Mouse (Mus musculus) heart, embryonic 15.5 days (tissue): ENCODE results near the gene Cyp17a1. TPM values are rescaled to one million over a fixed set of nuclear protein-coding genes. Genes with fewer than 3 reads are reported as not detected.

Source experiments
- ATAC-seq: fragments of 200-750 bp; cut with Nextera tagmentation; replicated peaks from 2 replicates; pipeline ENCODE4 v1.8.0; 2017; ENCODE audit warnings: low read depth, moderate TSS enrichment; ENCODE audit not compliant: insufficient number of reproducible peaks, insufficient read depth, low FRiP score
- H3K27ac ChIP-seq: fragments of 300-500 bp; sonication (generic); 2 replicates; pipeline ENCODE4 v1.5.1; 2015; ENCODE audit warnings: mild to moderate bottlenecking, inconsistent platforms
- H3K27me3 ChIP-seq: fragments of 300-500 bp; sonication (generic); 2 replicates; pipeline ENCODE4 v1.6.1; 2015; ENCODE audit warnings: inconsistent platforms
- H3K36me3 ChIP-seq: fragments of 300-500 bp; sonication (generic); 2 replicates; pipeline ENCODE4 v1.6.1; 2015; ENCODE audit warnings: mild to moderate bottlenecking, inconsistent platforms
- H3K4me1 ChIP-seq: fragments of 300-500 bp; sonication (generic); replicated peaks from 2 replicates; pipeline ENCODE4 v1.6.1; 2015; ENCODE audit warnings: inconsistent platforms
- H3K4me2 ChIP-seq: fragments of 300-500 bp; sonication (generic); 2 replicates; pipeline ENCODE4 v1.6.1; 2015; ENCODE audit warnings: inconsistent platforms, mild to moderate bottlenecking, moderate library complexity
- H3K4me3 ChIP-seq: fragments of 300-500 bp; sonication (generic); 2 replicates; pipeline ENCODE4 v1.5.1; 2015; ENCODE audit warnings: mild to moderate bottlenecking, inconsistent platforms
- H3K9ac ChIP-seq: fragments of 300-500 bp; sonication (generic); 2 replicates; pipeline ENCODE4 v1.6.1; 2015; ENCODE audit warnings: mild to moderate bottlenecking, inconsistent platforms
- H3K9me3 ChIP-seq: fragments of 300-500 bp; sonication (generic); replicated peaks from 2 replicates; pipeline ENCODE4 v1.6.1; 2016; ENCODE audit warnings: inconsistent platforms
- WGBS: fragments of 180-500 bp; shearing (Covaris S2); methylation state at CpG from one replicate; pipeline ENCODE4 v1.1.7; 2015; ENCODE audit warnings: mixed read lengths; 5-methylcytosine and 5-hydroxymethylcytosine counted together
- polyA plus RNA-seq: library from polyadenylated mRNA; unstranded; fragments of >200 nt; fragmentation: Nextera tagmentation; extraction: Ambion mirVana; gene quantifications from 2 replicates; pipeline ENCODE4 v1.2.1, GENCODE M21; 2015

Cyp17a1 gene
- polyA plus RNA-seq: 0.89 and 1.2 TPM in 2 replicates

- H3K9ac ChIP-seq: no peak within 1 kb of the TSS
- WGBS: 33% methylated on average over 5 of the region's 5 CpGs
- 0 out of 2 replicates have a peak, but pooled peaks cover 7% of the 10 kb centered on the region for H3K4me1 ChIP-seq
- peaks cover 8% of the 10 kb centered on the region; the same call in 1 of the 2 replicates for H3K27me3 ChIP-seq
- H3K36me3 ChIP-seq: no peaks in the 10 kb centered on the region
- H3K27ac ChIP-seq: no peak within 1 kb of the TSS
- no peak within 1 kb of the TSS for H3K4me2 ChIP-seq
- H3K9me3 ChIP-seq: no peaks in the 10 kb centered on the region
- no peak within 1 kb of the TSS for H3K4me3 ChIP-seq
- ATAC-seq: no peak
These were observed at the start of gene Cyp17a1 for GRCm38 (mm10) chr19:46672766-46673418. Gene Cyp17a1, minus strand, starts transcription at chr19:46673172.

- no peak overlapping the region for H3K4me3 ChIP-seq
- H3K4me1 ChIP-seq: no peaks in the 10 kb centered on the region
- no peak overlapping the region for H3K9ac ChIP-seq
- H3K9me3 ChIP-seq: no peaks in the 10 kb centered on the region; the same call in 1 of the 2 replicates
- 82% methylated on average over 4 of the region's 4 CpGs for WGBS
- no peaks in the 10 kb centered on the region for H3K27me3 ChIP-seq
- peaks cover 34% of the 10 kb centered on the region for H3K36me3 ChIP-seq
- no peak overlapping the region for H3K27ac ChIP-seq
- ATAC-seq: no peak
- no peak overlapping the region for H3K4me2 ChIP-seq
These were observed 45.2 kb upstream of the Cyp17a1 start for GRCm38 (mm10) chr19:46718150-46718549.

- WGBS: 83% methylated on average over 8 of the region's 8 CpGs
These were observed 42.0 kb upstream of the Cyp17a1 start for GRCm38 (mm10) chr19:46715016-46715415.

GRCm38 (mm10) chr19:46714234-46714633, 41.3 kb upstream of the Cyp17a1 start:
- Histone ChIP-seq H3K9me3 (no peaks in the 10 kb centered on the region; the same call in 1 of the 2 replicates), H3K36me3 (peaks cover 25% of the 10 kb centered on the region), H3K9ac (no peak overlapping the region), H3K4me1 (no peaks in the 10 kb centered on the region), H3K27ac (no peak overlapping the region), H3K4me2 (no peak overlapping the region), H3K27me3 (no peaks in the 10 kb centered on the region), H3K4me3 (no peak overlapping the region)
- 89% methylated on average over 8 of the region's 8 CpGs for WGBS
- no peak for ATAC-seq

More at GRCm38 (mm10) chr19:46715016-46715415, 42.0 kb upstream of the Cyp17a1 start:
- Histone ChIP-seq H3K36me3 (peaks cover 23% of the 10 kb centered on the region), H3K27ac (no peak overlapping the region), H3K9ac (no peak overlapping the region), H3K4me3 (no peak overlapping the region), H3K4me2 (no peak overlapping the region), H3K9me3 (no peaks in the 10 kb centered on the region; the same call in 1 of the 2 replicates), H3K4me1 (no peaks in the 10 kb centered on the region), H3K27me3 (no peaks in the 10 kb centered on the region)
- no peak for ATAC-seq

GRCm38 (mm10) chr19:46710614-46711013, 37.6 kb upstream of the Cyp17a1 start:
- no peaks in the 10 kb centered on the region for H3K27me3 ChIP-seq

GRCm38 (mm10) chr19:46707296-46708151, 34.6 kb upstream of the Cyp17a1 start, which contains the start of gene As3mt:
Gene As3mt, plus strand, starts transcription at chr19:46707458.
- H3K27me3 ChIP-seq: no peaks in the 10 kb centered on the region
- peak; percentile 66 for ATAC-seq
- WGBS: 9% methylated on average over 31 of the region's 31 CpGs
- H3K9ac ChIP-seq: peak within 1 kb of the TSS; percentile 60
- H3K9me3 ChIP-seq: no peaks in the 10 kb centered on the region
- H3K4me2 ChIP-seq: peak within 1 kb of the TSS; percentile 75
- peak within 1 kb of the TSS; percentile 61 for H3K4me3 ChIP-seq
- H3K36me3 ChIP-seq: peaks cover 9% of the 10 kb centered on the region
- peak within 1 kb of the TSS; percentile 58 for H3K27ac ChIP-seq
- H3K4me1 ChIP-seq: peaks cover 19% of the 10 kb centered on the region

More at GRCm38 (mm10) chr19:46710614-46711013, 37.6 kb upstream of the Cyp17a1 start:
- Histone ChIP-seq H3K4me3 (no peak overlapping the region), H3K4me1 (peaks cover 19% of the 10 kb centered on the region), H3K36me3 (peaks cover 12% of the 10 kb centered on the region), H3K9me3 (no peaks in the 10 kb centered on the region), H3K9ac (no peak overlapping the region), H3K4me2 (no peak overlapping the region), H3K27ac (no peak overlapping the region)
- WGBS: 82% methylated on average over 4 of the region's 4 CpGs
- ATAC-seq: no peak

GRCm38 (mm10) chr19:46706540-46707295, 33.7 kb upstream of the Cyp17a1 start:
- Histone ChIP-seq H3K9ac (peak overlapping the region; percentile 60; the same call in 1 of the 2 replicates), H3K4me1 (peaks cover 19% of the 10 kb centered on the region), H3K4me2 (peak overlapping the region; percentile 75), H3K4me3 (peak overlapping the region; percentile 61), H3K9me3 (no peaks in the 10 kb centered on the region), H3K27ac (no peak overlapping the region), H3K27me3 (no peaks in the 10 kb centered on the region), H3K36me3 (peaks cover 9% of the 10 kb centered on the region)
- no peak for ATAC-seq
- 63% methylated on average over 9 of the region's 9 CpGs for WGBS

GRCm38 (mm10) chr19:46705779-46706495, 33.0 kb upstream of the Cyp17a1 start:
- H3K9me3 ChIP-seq: no peaks in the 10 kb centered on the region
- ATAC-seq: no peak
- no peak overlapping the region for H3K27ac ChIP-seq
- no peak overlapping the region for H3K4me3 ChIP-seq
- H3K27me3 ChIP-seq: no peaks in the 10 kb centered on the region
- H3K9ac ChIP-seq: no peak overlapping the region
- H3K4me2 ChIP-seq: no peak overlapping the region
- H3K36me3 ChIP-seq: peaks cover 9% of the 10 kb centered on the region
- 48% methylated on average over 7 of the region's 7 CpGs for WGBS
- peaks cover 19% of the 10 kb centered on the region for H3K4me1 ChIP-seq

GRCm38 (mm10) chr19:46701156-46701555, 28.2 kb upstream of the Cyp17a1 start:
- Histone ChIP-seq H3K27ac (no peak overlapping the region), H3K4me1 (peaks cover 3% of the 10 kb centered on the region; the same call in 1 of the 2 replicates), H3K36me3 (no peaks in the 10 kb centered on the region; the same call in 1 of the 2 replicates), H3K27me3 (no peaks in the 10 kb centered on the region), H3K4me2 (no peak overlapping the region), H3K9me3 (no peaks in the 10 kb centered on the region), H3K9ac (no peak overlapping the region), H3K4me3 (no peak overlapping the region)
- ATAC-seq: no peak
- WGBS: 80% methylated on average over 9 of the region's 9 CpGs

- Histone ChIP-seq H3K27me3 (no peaks in the 10 kb centered on the region), H3K4me1 (no peaks in the 10 kb centered on the region), H3K4me2 (no peak overlapping the region), H3K27ac (no peak overlapping the region), H3K9ac (no peak overlapping the region), H3K4me3 (no peak overlapping the region), H3K36me3 (peaks cover 3% of the 10 kb centered on the region; the same call in 1 of the 2 replicates), H3K9me3 (no peaks in the 10 kb centered on the region)
- ATAC-seq: no peak
- WGBS: 70% methylated on average over 10 of the region's 10 CpGs
These were observed 26.1 kb upstream of the Cyp17a1 start for GRCm38 (mm10) chr19:46699011-46699481.
